Mouse (Mus musculus) urinary bladder, postnatal 36 days (tissue): ENCODE results near the gene Trim8.

Source experiments
- DNase-seq, 2 experiments: peaks; one replicate each; pipeline ENCODE4 v3.0.0; 2022; ENCODE audit warnings: low spot score in 2 of 2, mixed read lengths in 1 of 2

The Trim8 gene

GRCm38 (mm10) chr19:46501401-46502068 lies at the start of gene Trim8:
Gene Trim8 (plus strand): TSS chr19:46501702.
- DNase-seq = peak; percentile 80 to 82

- DNase-seq = peak in 1 of 2 experiments; percentile 28
Observed at GRCm38 (mm10) chr19:46452052-46452827, 49.3 kb upstream of the Trim8 start.

GRCm38 (mm10) chr19:46452916-46453315 lies 48.6 kb upstream of the Trim8 start:
- DNase-seq = no peak

GRCm38 (mm10) chr19:46454126-46454880 lies 47.2 kb upstream of the Trim8 start:
- DNase-seq = no peak

GRCm38 (mm10) chr19:46455032-46455431 lies 46.5 kb upstream of the Trim8 start:
- no peak for DNase-seq

- DNase-seq = no peak
Observed at GRCm38 (mm10) chr19:46455556-46455955, 45.9 kb upstream of the Trim8 start.

GRCm38 (mm10) chr19:46456018-46456735 lies 45.3 kb upstream of the Trim8 start:
- DNase-seq = no peak

- no peak for DNase-seq
Observed at GRCm38 (mm10) chr19:46457798-46458197, 43.7 kb upstream of the Trim8 start.

- no peak for DNase-seq
Observed at GRCm38 (mm10) chr19:46459256-46459655, 42.2 kb upstream of the Trim8 start.

GRCm38 (mm10) chr19:46459889-46460288 lies 41.6 kb upstream of the Trim8 start:
- no peak for DNase-seq

GRCm38 (mm10) chr19:46462574-46462973 lies 38.9 kb upstream of the Trim8 start:
- DNase-seq = no peak

- DNase-seq = no peak
Observed at GRCm38 (mm10) chr19:46463446-46463845, 38.1 kb upstream of the Trim8 start.

- DNase-seq = no peak
Observed at GRCm38 (mm10) chr19:46466160-46466559, 35.3 kb upstream of the Trim8 start.

GRCm38 (mm10) chr19:46467051-46467503 lies 34.4 kb upstream of the Trim8 start:
- DNase-seq = no peak

GRCm38 (mm10) chr19:46470364-46471240 lies 30.9 kb upstream of the Trim8 start:
- no peak for DNase-seq

GRCm38 (mm10) chr19:46471324-46472093 lies 30.0 kb upstream of the Trim8 start:
- DNase-seq = no peak

GRCm38 (mm10) chr19:46477432-46477845 lies 24.1 kb upstream of the Trim8 start:
- DNase-seq = no peak

GRCm38 (mm10) chr19:46478242-46478641 lies 23.3 kb upstream of the Trim8 start:
- peak in 1 of 2 experiments; percentile 74 for DNase-seq

GRCm38 (mm10) chr19:46478826-46479225 lies 22.7 kb upstream of the Trim8 start:
- peak in 1 of 2 experiments; percentile 47 for DNase-seq
